ENCODE assay signal across 8 mouse cellular contexts in the genomic region with DNA sequence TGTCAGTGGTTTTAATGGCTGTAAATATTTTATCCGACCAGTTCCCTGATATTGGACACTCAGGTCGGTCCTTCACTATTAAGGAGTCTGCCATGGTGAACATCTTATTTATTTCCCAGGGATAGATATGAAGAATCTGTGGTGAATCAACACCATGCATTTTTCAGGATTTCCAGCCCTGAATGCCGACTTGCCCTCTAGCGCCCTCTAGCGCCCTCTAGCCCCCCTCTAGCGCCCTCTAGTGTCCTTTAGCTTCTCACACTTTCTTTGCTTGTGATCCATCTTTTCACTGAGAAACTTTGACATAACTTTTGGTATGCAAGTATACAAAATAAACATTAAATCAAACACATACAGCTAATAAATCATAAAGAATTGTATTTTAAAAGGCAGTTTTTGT. TPM values are rescaled to one million over a fixed set of nuclear protein-coding genes. Genes with fewer than 3 reads are reported as not detected.
DNase-seq lines count a peak whose midpoint lies in the region.

No protein-coding gene starts in this region.

- intact Hi-C loops in heart, postnatal 10 days (cut with DNase I) = loop anchor here (1.0 to 5.0 kb wide), 3 partner anchors 44 to 264 kb away; partner anchors contain the start of gene Ncs1

- DNase-seq in heart, postnatal 10 days = peak; percentile 63 to 80
- DNase-seq in heart, adult 9 months (ENCODE audit: low spot score in 2 of 2) = no peak
- peak; percentile 53 for DNase-seq in 416B (ENCODE audit: low read depth)
- DNase-seq in Muller cell, postnatal 12 days (ENCODE audit: inconsistent ontology term) = peak; percentile 52
- DNase-seq in cerebellum, adult 9-11 months = peak; percentile 51
- DNase-seq in kidney, postnatal 14 days = peak; percentile 66
- DNase-seq in lung, postnatal 4 days = peak; percentile 43 to 69
- peak; percentile 63 for DNase-seq in urinary bladder, postnatal 14 days (ENCODE audit: low spot score)

RNA-seq across cellular contexts. Expression of gene Hmcn2, which starts 22.8 kb away (rescaled TPM):
- 10 to 100 TPM; 23.4 to 24.3 TPM for total RNA-seq in heart, postnatal 10 days (2021)

RNA-seq across cellular contexts. Expression of gene Ncs1, which starts 45.8 kb away (rescaled TPM):
- 10 to 100 TPM; 10.8 to 17.1 TPM for total RNA-seq in heart, postnatal 10 days (2021)

Comparison
In these comparisons a context has a peak if more than half of its experiments do, and no peak if none do; other contexts are left out.
1. DNase-seq: peak in heart, postnatal 10 days (2 of 2), 416B (single experiment), Muller cell, postnatal 12 days (single experiment), cerebellum, adult 9-11 months (single experiment), kidney, postnatal 14 days (single experiment), lung, postnatal 4 days (2 of 2) and urinary bladder, postnatal 14 days (single experiment); none in heart, adult 9 months (0 of 2).